Mouse (Mus musculus) layer of hippocampus, adult 18-20 months (tissue): ENCODE results near the gene Nsmce4a. TPM values are rescaled to one million over a fixed set of nuclear protein-coding genes. Genes with fewer than 3 reads are reported as not detected.
"Not testable (repeated sequence)": the region's sequence is repeated elsewhere in the genome, so short reads cannot be mapped to it uniquely, and the experiment has no call there.

Source experiments
- DNase-seq, 2 experiments: peaks; one replicate each; pipeline ENCODE4 v3.0.0; 2022; ENCODE audit warnings: low spot score in 2 of 2
- long read RNA-seq: library from polyadenylated mRNA; stranded (forward); transcript quantifications from one replicate; pipeline ENCODE4 v2.0.0, GENCODE M21; 2021
- total RNA-seq, 2 experiments: library from RNA; stranded (reverse); gene quantifications; 2 replicates each; pipeline ENCODE4 v1.2.3; 2021

The Nsmce4a gene
- total RNA-seq = 10 to 100 TPM; 40.7 to 44.1 TPM
- long read RNA-seq, transcript Nsmce4a-202 (11 exons, 1,435 nt) = major isoform, 21 of 26 reads
- long read RNA-seq, partial matches to known transcripts = 2 of 26 reads
- long read RNA-seq, other reads (novel, unspliced or antisense) = 3 of 26 reads

DNA sequence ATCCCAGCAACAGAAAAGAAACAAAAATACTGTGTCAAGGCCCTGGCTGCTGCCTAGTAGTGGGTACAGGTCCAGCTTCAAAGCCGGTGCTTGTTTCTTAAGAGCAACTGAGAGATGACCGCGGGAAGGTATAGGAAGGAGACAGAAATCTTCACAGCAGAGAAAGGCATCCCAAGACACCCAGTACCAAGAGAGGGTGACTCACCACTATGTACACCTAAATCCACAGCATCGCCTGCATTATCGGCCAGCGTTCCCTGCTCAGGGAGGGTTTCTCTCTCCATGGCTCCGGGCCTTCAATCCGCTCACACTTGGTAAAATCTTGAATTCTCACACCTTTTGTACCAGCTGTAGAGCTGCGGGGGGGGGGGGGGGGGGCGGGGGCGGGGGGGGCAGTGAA is at the start of gene Nsmce4a:
Gene Nsmce4a, minus strand, starts transcription at position 298 of the 400 bp plus-strand sequence.
- DNase-seq = no peak

DNA sequence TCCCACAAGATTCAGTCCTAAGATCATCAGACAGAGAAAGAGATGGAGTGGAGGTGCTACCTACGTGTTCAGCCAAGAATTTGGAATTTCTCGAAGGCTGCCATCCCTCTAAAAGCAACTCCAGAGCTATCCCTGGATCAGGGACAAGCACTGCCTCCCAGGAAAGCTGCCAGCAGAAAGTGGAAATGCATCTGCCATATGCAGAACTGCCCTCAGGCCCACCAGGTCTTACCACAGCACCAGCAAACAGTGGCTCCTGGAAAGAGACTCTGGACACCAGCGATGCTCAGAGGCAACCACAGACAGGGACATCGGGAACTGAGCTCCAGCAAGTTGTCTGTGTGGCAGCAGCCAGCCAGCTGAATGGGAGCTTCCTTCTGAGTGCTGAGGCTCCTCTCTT is 49.4 kb upstream of the Nsmce4a start:
- DNase-seq = no peak

DNA sequence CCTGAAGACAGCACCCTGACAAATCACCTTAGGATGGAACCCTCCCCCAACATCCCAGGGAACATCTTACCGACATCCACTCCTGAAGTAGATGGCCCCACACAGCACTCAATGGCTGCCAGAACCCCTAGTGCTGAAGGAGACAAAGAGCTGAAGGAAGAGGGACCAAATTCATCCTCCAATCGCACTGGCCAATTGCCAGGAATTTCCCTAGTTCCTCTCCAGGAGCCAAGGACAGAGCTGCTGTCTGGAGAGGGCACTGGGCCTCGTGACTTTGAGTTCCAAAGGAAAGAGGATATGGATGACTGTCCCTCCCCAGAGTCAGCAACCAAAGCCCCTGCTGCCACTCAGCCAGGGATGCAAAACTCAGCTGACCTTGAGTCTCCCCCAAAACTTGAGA is 49.0 kb upstream of the Nsmce4a start:
- DNase-seq = no peak

DNA sequence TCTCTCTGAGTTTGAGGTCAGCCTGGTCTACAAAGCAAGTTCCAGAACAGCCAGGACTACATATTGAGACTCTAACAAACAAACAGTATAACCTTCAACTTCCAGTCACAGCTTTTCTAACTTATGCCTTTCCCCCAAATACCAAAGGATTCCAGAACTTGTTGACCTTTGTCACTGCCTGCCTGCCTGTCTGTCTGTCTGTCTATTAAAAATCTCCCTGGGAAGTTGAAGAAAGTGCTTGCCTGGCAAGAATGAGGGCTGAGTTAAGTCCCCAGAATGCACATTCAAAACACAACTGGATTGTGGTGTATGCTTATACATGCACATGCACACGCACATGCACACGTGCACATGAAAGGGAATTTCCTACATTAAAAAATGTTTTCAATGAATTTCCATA is 48.1 kb upstream of the Nsmce4a start:
- no peak for DNase-seq

DNA sequence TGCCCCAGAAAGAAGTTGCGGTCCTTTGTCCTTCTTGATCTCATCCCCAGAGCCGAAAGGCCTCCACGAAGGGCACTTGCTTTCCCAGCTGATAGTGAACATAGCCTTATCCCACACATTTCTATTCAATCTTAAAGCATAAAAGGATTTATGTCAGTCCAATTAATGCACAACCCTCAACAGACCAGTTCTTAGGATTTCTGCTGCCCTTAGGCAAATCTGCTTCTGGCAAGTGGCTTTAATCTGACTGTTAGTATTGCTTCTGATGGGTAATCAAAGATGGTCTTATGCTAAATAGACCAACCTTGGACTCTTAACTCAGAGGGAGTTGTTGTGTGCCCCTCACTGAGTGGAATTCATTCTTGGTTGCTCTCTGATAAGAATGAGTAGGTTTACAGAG is 44.7 kb upstream of the Nsmce4a start:
- no peak for DNase-seq

DNA sequence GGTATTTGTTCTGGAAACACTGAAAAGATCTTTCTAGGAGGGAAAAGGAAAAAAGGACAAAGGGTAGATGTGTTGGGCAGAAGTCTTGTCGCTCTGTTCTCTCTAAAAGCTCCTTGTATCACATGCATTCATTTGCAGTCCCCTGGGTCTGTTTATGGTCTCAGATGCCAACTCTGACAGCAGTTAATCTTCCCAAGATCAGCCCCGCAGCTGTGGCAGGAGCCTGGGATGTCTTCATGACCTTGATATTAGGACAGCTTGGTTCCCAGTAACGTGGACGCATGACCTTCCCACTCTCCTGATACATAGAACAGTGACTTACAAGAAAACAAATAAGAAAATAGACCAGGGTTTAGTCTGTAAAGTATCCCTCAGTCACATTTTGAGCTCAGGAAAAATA is 41.1 kb upstream of the Nsmce4a start:
- no peak for DNase-seq

DNA sequence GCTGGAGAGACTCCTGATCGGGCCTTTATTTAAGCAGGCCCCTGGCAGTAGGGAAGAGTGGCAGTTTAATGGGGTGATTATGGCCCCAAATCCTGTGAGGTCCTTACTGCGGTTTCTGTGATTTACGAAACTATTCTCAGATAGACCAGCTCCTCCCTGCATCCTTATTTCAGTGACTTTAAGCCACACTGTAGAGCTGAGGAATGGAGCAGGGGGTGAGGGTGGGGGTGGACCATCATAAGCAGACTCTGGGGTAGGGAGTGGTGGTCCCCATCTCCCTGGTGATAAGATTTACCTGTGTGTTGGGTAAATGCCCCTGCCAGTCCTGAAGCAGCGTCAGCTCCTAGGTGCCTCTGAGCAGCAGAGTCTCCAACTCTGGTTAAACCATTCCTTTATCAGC is 34.0 kb upstream of the Nsmce4a start:
- DNase-seq = no peak

DNA sequence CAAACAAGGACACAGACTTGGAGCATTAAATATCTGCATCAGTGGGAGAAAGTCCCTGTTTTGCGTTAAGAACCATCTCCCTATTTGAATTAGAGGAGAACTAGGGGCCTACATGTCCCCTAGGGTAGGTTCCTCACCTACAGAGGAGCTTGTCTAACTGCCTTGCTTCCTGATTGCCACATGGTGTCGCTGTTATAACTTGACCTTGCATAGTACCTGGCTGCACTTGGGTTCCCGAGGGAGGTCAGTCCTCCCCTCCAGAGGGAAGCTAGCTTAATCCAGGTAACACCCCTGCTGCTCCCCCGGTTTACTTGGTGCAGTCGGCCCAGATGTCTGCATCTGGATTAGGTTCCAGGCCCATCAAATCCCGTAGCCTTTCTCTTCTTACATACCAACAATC is 32.2 kb upstream of the Nsmce4a start:
- no peak for DNase-seq

DNA sequence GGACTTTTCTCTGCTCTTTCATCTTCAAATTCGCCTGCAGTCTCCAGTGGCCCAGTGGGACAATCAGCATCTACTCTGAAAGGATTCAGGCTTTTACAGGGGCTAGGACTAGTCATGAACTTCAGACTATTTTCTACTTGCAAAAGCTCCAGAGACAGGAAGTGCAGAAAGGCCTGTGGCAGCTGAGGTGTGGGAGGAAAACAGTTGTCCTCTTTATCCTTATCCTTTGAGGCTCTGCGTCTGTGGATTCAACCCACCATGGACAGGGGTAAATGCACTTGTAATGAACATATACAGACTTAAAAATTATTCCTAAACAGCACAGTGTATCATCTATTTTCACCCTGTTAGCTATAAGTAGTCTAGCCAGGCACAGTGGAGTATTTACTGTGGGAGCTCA is 31.5 kb upstream of the Nsmce4a start:
- peak; percentile 32 to 66 for DNase-seq

DNA sequence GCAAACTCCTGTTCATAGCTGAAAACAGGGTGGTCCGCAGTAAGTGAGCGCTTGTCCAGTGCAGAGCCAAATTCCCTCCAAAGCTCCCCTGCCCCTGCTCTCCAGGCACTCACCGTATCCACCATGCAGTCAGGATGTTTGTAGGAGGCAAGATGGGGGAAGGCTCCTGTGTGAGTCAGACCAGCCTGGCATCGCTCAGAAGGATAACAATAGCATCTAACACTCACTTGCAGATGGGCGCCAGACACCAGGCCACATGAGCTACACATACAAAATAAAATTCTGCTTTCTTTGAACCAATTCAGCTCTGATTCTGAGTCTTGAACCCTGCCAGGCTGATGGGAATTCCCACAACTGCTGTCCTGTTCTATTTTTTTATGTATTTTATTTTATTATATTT is 30.6 kb upstream of the Nsmce4a start:
- DNase-seq = peak; percentile 73 to 87

DNA sequence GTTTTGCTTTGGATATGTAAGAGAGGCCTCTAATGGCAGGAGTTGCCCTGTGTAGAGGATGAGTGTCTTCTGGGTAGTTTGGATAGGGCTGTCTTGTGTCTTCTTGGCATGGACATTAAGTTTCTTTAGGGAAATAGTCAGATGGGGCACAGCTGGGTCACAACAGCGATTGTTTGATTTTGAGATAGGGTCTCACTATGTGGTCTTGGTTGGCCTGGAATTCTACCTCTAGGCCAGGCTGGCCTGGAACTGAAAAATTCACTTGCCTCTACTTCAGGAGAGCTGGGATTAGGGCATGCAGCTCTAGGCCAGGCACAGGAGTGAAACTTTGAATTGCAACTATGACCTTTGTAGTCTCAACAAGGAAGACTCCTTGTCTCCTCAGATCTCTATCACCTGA is 29.9 kb upstream of the Nsmce4a start:
- DNase-seq = no peak

DNA sequence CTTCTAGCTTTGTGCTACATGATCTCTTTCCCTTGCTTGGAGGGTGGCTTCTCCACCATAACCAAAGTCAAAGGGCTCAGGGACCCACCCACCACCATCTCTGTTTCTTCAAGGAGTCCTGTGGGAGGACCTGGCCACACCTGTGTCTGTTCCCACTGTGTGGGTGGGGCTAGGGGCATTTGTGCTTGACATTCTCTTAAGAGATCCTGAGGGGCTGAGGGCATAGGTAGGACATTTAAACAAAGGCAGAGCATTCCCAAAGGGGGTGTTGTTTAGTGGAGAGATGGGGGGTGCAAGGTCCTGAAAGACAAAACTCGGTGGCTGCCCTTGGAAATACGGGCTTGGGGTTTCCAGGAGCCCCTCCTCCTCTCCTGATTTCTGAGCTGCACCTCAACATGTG is 27.6 kb upstream of the Nsmce4a start:
- DNase-seq = no peak

DNA sequence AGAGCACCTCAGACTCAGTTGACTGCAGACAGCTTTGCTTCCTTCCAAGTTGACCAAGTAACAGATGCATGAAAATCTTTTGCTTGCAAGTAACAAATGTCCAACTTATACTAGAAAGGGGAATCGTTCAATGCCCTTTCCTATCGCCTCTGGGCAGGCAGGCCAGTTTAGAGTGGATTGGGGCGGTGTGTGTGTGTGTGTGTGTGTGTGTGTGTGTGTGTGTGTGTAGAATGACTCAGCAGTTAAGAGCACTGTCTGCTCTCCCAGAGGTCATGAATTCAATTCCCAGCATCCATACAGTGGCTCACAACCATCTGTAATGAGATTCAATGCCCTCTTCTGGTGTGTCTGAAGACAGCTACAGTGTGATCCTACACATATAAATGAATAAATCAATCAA is 27.2 kb upstream of the Nsmce4a start:
- no peak for DNase-seq

DNA sequence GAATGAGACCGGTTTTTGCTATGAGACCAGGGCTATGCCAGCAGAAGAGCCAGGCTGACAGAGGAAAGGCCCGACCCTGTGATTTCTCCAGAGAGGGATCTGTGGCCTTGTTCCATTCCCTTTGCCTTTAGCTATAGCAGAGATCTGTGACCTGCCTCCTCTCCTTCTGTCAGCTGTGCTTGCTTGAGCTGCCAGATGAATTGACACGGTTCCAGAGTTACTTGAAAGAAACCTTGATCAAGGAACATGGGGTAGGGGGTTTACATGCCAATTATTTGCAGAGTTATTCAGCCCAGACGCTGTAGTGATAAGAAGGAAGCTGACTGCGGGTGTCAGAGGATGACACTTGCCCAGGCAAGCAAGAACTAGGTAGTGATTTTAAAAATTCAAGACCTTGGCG is 24.6 kb upstream of the Nsmce4a start:
- no peak for DNase-seq

DNA sequence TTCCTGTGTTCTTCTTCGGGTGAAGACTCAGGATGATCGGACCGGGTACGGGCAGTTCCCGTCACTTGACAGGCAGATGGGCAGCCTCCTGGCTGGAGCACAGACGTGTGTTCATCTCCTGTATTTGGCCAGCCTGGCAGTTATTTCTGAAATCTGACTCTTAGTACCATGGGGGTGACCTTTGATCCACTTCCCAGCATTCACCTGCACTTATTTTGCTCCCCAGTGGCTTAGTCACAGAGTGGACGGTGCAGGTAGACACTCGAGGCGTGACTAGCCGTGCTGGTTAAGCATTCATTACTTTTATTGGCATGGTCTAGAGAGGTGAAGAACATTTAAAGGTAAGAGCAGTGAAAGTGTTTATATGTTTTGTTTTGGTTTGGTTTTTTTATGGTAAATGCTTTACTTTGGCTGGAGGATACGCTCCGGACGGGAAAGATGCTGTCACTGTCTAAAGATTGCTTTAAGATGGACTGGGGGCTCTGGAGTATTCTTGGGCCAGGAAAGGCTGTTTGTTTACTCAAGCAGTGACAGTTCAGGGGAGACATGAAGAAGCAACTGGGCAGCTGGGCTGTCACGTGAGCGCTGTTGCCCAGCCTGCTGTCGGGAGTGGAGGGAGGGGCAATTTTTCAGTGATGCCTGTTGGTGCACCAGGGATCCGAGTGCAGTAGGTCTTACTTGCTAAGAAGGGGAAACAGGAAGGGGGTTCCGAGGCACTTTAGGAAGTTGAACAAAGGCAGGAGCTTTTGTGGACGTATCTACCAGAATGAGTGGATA is 23.3 kb upstream of the Nsmce4a start:
- not testable (repeated sequence) for DNase-seq

DNA sequence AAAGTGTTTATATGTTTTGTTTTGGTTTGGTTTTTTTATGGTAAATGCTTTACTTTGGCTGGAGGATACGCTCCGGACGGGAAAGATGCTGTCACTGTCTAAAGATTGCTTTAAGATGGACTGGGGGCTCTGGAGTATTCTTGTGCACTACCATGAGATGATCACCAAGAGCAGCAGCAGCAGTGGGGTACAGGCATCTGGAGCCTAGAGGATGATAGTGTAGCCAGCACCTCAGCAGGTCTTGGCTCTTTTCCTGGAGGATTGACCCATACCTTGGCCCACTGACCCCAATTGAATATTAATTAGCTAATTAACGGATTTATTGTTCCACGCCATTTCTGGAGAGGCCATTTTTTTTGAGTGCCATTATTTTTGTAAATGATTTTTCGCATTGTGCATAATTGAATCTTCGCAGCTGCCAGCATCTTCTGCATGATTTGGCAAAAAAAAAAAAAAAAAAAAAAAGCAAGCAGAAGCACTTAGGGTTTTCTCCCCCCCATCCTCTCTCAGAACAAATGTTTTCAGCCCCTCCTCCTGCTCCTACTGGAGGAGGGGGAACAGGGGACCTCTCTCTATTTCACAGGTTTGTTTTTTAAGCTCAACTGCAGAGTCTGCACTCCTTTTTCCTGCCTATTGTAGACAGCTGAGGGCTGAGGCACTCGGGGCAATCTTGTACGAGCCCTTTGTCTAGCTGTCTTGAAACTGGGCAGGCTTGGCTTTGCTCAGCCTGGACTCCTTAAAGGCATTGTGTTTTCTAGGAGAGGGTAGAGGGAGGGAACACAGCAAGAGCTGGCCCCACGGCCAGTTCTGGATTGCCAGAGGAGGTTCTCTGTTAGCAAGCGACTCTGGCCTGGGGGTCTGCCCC is 20.7 kb upstream of the Nsmce4a start:
- not testable (repeated sequence) for DNase-seq

DNA sequence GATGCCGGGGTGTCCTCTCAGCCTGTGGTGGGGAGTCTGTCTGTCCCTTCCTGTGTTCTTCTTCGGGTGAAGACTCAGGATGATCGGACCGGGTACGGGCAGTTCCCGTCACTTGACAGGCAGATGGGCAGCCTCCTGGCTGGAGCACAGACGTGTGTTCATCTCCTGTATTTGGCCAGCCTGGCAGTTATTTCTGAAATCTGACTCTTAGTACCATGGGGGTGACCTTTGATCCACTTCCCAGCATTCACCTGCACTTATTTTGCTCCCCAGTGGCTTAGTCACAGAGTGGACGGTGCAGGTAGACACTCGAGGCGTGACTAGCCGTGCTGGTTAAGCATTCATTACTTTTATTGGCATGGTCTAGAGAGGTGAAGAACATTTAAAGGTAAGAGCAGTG is 20.1 kb upstream of the Nsmce4a start:
- not testable (repeated sequence) for DNase-seq

DNA sequence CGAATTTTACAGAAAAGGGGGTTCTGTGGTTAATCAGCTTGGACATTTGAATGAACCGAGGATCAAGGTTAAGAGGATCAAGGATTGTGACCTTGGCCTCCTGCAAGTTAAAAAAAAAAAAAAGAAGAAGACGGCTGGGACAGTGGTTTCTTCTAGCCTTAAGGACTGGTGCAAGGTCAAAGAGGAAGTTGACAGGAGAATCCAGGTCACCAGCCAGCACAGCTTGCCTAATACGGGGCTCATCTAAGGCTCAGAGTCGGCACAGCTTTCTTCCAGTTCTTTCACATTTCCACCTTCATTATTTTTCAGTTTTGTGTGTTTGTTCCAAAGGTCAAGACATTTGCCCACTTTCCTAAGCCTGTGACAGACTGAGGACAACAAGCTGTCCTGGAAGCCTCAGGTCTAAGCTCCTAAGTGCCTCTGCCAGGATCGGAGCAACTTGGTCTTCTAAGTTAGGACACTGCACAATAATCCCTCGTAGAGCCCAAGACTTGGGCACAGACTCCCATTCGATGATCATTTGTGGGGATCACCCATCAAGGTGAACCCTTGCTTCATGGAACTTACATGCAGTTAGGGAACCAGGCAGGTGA is 18.0 kb upstream of the Nsmce4a start:
- no peak for DNase-seq

DNA sequence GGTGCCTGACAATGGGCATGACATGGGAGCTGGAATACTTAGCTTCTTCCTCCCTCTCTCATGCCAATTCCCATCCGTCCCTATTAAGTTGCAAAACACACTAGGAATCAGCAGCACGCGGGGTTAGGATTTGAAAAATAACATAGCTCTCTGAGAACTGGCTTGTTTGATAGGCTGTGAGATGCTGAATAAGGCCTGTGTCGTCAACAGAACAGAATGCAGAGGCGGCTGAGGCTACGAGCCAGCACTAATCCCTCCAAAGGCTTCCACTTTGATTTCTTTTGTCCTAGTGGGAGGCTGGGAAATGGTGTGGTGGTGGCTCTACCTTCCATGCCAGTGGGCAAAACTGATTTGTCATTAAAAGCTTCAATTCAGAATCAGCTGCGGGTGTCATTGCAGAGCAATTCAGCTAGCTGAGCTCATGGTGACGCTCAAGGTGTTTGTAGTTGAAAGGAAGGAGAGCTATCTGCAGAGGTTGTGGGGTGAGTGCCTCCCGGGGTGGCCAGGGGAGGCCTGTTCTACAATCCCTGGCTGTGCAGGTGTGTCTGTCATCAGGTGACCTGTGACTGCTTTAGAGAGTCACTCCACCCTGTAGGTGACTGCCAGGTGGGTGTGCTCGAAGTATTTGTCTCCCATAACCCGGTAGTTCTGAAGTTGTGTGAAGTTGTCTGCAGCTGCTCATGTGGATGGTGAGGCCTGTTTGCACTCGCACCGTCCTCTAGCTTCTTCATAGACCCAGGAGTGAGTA is 17.3 kb upstream of the Nsmce4a start:
- DNase-seq = peak; percentile 47 to 79

DNA sequence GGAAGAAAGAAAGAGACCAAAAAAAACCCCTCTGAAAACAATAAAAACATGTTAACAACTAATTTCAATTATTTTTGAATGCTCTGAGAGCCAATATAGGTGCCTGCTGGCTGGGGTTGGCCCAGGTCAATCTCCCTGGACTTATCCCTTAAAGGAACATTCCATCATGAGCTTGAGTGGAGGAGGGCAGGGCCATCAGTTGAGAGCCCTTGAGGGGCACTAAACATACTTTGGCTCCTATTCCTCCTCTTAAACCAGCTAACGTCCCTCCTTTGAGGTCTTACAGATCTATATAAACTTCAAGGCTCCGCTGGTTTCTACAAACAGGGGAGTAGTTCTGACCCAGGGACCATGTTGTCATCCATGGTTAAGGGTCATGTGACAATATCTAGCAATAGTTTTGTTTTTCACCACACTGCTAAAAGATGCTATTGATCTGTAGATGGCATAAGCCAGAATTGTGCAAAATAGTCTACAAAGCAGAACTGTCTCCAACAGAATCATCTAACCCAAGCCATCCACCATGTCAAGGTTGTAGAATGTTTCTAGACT is 13.7 kb upstream of the Nsmce4a start:
- DNase-seq = no peak

DNA sequence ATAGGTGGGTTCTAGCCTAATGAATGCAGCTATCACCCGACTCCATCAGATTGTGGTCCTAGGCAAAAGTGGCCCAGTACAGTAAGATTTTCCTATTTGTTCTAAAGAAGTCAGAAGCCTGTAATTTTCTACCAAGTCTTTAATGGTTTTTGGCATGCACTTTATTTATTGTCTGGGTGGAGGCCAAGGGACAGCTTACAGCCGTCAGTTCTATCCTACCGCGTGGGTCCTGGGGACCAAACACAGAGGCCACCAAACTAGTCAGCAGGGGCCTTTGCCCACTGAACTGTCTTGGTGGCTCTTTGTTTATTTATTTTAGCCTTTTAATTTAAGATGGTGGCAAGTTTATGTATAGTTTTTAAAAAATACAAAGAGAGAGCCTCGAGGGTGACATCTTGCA is 5.7 kb upstream of the Nsmce4a start:
- DNase-seq = no peak
